Mouse (Mus musculus): ENCODE measurements around the gene Unc13c.

Unc13c gene

DNA sequence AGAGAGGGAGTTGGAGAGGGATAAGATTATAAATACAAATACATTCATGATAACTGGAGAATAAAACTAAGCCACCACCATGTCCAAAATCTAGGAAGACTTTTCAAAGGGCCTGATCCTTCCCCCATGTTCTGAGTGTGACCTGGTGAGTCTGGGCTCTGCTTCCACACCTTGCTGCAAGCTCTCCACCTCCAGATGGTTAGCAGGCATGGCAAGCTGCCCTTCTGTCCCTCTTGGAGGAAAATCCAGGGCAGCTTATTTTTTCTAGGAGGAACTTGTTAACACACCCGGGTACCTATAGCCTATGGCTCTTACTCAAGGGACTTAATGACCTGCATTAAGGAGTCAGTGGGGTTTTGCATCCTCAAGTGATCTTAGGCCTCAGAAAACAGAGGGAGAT is 364.8 kb downstream of the Unc13c start:
- no peak for DNase-seq

GRCm38 (mm10) chr9:73565558-73565957 is 403.2 kb downstream of the Unc13c start:
- DNase-seq = no peak

- peak; percentile 11 for DNase-seq
Measured at GRCm38 (mm10) chr9:73560037-73560436, 408.7 kb downstream of the Unc13c start.

GRCm38 (mm10) chr9:73557805-73558204 is 411.0 kb downstream of the Unc13c start:
- DNase-seq = peak; percentile 71

DNA sequence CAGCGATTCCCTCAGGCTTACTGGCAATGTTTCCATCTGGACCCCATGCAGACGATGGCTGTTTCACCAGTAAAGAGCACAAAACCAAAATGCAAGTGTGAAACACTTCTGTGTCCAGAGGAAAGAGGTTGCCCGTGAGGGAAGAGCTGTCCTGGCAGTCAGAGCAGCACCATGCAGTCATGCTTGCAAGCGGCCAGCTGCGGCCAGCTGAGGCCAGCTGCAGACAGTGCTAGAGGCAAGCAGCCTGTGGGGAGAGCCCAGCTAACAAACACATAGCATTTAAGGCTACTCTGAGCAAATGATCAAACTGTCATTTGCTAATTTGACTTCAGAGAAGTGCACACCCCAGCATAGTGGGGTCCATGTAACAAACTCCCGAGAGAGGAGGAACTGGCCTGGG is 413.4 kb downstream of the Unc13c start:
- DNase-seq = no peak

DNA sequence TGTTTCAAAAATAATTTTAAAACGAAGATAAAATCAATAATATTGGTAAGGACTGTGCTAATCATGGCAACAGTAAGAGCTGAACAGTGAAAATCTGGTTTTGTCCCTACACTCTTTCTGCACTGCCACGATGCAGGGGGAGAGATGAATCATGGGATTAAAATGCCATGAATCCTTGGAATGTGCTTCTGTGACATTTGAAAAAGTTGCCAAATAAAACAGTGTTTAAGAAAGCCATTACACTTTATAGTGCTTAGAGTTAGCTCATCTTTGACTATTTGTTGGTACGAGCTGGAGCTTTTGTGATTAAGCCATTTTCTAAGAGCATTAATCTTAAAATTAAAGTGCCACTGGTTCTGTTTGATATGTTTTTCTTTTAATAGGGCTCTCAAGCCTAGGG is 496.2 kb downstream of the Unc13c start:
- no peak for DNase-seq

DNA sequence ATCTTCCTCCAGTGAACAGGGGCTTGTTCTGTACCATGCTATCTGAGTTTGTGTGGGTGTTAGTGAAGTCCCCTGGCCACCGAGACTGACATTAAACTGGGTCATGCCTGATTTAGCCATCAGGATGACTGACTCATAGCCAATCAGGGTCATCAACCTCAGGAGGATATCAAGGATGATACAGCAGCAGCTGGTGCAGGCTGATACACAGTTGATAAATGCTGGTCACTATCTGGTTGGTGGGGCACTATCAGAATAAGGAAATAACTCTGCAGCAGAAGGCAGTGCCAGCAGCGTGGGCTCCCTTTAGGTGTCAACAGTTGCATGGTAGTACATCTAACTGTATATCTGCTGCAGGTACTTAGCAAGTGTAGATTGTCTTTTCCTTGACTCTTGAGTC is 506.7 kb downstream of the Unc13c start:
- DNase-seq = no peak

DNA sequence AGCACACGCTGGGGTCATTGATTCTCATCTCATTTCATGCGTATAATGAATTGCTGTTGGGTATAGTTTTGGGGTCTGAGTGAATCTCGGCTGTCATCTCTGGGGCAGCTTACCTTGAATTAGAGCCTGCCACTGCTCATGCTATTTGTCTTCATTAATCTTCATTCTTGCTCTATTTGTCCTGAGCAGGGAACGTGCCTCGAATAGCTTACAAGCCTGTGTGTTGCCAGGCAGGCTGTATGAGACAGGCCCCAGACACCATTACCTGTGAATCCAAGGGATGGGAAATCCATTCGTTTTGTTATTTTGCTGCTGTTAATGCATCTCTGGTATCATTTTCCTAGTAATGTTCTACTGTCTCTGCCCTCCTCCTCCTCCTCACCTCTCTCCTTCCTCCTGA is 518.8 kb downstream of the Unc13c start:
- DNase-seq = no peak

GRCm38 (mm10) chr9:73449216-73449615 is 519.5 kb downstream of the Unc13c start:
- no peak for DNase-seq

DNA sequence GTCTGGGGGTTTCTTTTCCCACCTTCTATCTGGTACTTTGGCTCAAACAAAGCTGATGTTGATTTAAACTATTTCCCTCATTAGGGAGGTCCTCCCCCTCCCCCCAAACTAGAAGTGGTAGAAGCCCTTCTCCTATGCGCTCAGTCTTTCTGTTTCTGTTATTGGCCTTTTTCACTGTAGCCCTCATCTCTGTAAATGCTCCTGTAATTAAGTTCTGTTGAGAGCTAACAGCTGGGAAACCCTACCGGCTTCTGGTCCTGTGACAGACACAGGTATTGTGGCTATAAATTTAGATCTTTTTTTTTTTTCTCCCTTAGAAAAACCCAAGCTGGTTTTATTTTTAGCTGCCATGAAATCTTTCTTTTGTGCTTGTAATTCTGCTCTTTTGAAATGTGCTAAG is 536.8 kb downstream of the Unc13c start:
- no peak for DNase-seq

Data from kidney, adult 9 months (tissue).